Mouse (Mus musculus): ENCODE data around the gene Cep170b.

- no peak for TF ChIP-seq CTCF (IDR thresholded peaks at IDR 0.05; ENCODE audit: borderline replicate concordance, control insufficient read depth, extremely low read depth, insufficient read depth, low read length, poor library complexity)
- TF ChIP-seq POLR2A (IDR thresholded peaks at IDR 0.05; ENCODE audit: control insufficient read depth, extremely low read depth, insufficient read depth, low read length, poor library complexity): no peak
Observed at GRCm38 (mm10) chr12:112720216-112720615, at the start of gene Cep170b.
